Mouse (Mus musculus) NIH3T3 (cell line): ENCODE results near the gene Zbtb7a.
A peak's percentile ranks its signal among the peaks of the same experiment; 100 is the strongest.

Source experiments
- DNase-seq: peaks from one replicate; pipeline ENCODE4 v3.0.0-alpha.2; 2012; ENCODE audit warnings: low read depth

Zbtb7a gene

GRCm38 (mm10) chr10:81190236-81190911, 55.4 kb downstream of the Zbtb7a start:
- DNase-seq: peak; percentile 40

- DNase-seq: no peak
Observed at GRCm38 (mm10) chr10:81190912-81191321, 55.9 kb downstream of the Zbtb7a start.

- DNase-seq: no peak
Observed at GRCm38 (mm10) chr10:81191342-81191982, 56.4 kb downstream of the Zbtb7a start.

- DNase-seq: peak; percentile 67
Observed at GRCm38 (mm10) chr10:81192270-81192967, 57.4 kb downstream of the Zbtb7a start.

GRCm38 (mm10) chr10:81192968-81193501, 58.0 kb downstream of the Zbtb7a start:
- no peak for DNase-seq

GRCm38 (mm10) chr10:81193991-81194774, 59.2 kb downstream of the Zbtb7a start:
- DNase-seq: no peak

- no peak for DNase-seq
Observed at GRCm38 (mm10) chr10:81195300-81195699, 60.3 kb downstream of the Zbtb7a start.

- DNase-seq: no peak
Observed at GRCm38 (mm10) chr10:81196470-81197065, 61.5 kb downstream of the Zbtb7a start.

GRCm38 (mm10) chr10:81197305-81197704, 62.3 kb downstream of the Zbtb7a start:
- DNase-seq: no peak

- DNase-seq: peak; percentile 89
Observed at GRCm38 (mm10) chr10:81198230-81198629, 63.2 kb downstream of the Zbtb7a start.

- DNase-seq: no peak
Observed at GRCm38 (mm10) chr10:81198990-81199389, 64.0 kb downstream of the Zbtb7a start.

- no peak for DNase-seq
Observed at GRCm38 (mm10) chr10:81200141-81200540, 65.1 kb downstream of the Zbtb7a start.

- DNase-seq: no peak
Observed at GRCm38 (mm10) chr10:81200605-81201287, 65.7 kb downstream of the Zbtb7a start.

GRCm38 (mm10) chr10:81201807-81202758, 67.1 kb downstream of the Zbtb7a start, which contains the start of gene Nmrk2:
Nmrk2 (minus strand) TSS chr10:81202051.
- peak; percentile 47 for DNase-seq
